Mouse (Mus musculus) liver, embryonic 14.5 days (tissue): ENCODE data around the gene A030014E15Rik. TPM values are rescaled to one million over a fixed set of nuclear protein-coding genes. Genes with fewer than 3 reads are reported as not detected.
"Not testable (repeated sequence)": the region's sequence is repeated elsewhere in the genome, so short reads cannot be mapped to it uniquely, and the experiment has no call there.

ENCODE experiments used
- ATAC-seq: fragments of 200-750 bp; cut with Nextera tagmentation; 2 replicates; pipeline ENCODE4 v1.8.0; 2017; ENCODE audit warnings: moderate number of reproducible peaks, mild to moderate bottlenecking, moderate library complexity; ENCODE audit not compliant: insufficient read depth
- DNase-seq, 3 experiments: peaks; one replicate each; pipeline ENCODE4 v3.0.0-alpha.2; 2012 to 2013; ENCODE audit warnings: low read depth in 3 of 3, low spot score in 3 of 3
- H3K27ac ChIP-seq: fragments of 300-500 bp; sonication (generic); 2 replicates; pipeline ENCODE4 v1.5.1; 2014; ENCODE audit warnings: moderate library complexity, mild to moderate bottlenecking, control low read depth, inconsistent platforms
- H3K27me3 ChIP-seq: fragments of 300-500 bp; sonication (generic); 2 replicates; pipeline ENCODE4 v1.6.1; 2014; ENCODE audit warnings: mild to moderate bottlenecking, low read length, moderate library complexity; ENCODE audit not compliant: control insufficient read depth, insufficient read depth
- H3K36me3 ChIP-seq: fragments of 300-500 bp; sonication (generic); replicated peaks from 2 replicates; pipeline ENCODE4 v1.6.1; 2014; ENCODE audit warnings: low read depth; ENCODE audit not compliant: control insufficient read depth, insufficient read depth
- H3K4me1 ChIP-seq, 2 experiments: fragments of 200-500 bp in 1 of 2; fragments of 300-500 bp in 1 of 2; sonication (generic) in 1 of 2; replicated peaks; 2 replicates each; pipeline ENCODE4 v1.6.1; 2012 to 2014; ENCODE audit warnings: antibody characterized with exemption in 1 of 2, inconsistent platforms in 1 of 2, low read length in 1 of 2; ENCODE audit not compliant: control insufficient read depth in 2 of 2, insufficient read depth in 2 of 2
- H3K4me2 ChIP-seq: fragments of 300-500 bp; sonication (generic); 2 replicates; pipeline ENCODE4 v1.6.1; 2014; ENCODE audit warnings: low read depth, mild to moderate bottlenecking, control low read depth, moderate library complexity
- H3K4me3 ChIP-seq, 2 experiments: fragments of 200-500 bp in 1 of 2; fragments of 300-500 bp in 1 of 2; sonication (generic) in 1 of 2; 2 replicates each; pipeline ENCODE4 v1.5.1; 2012 to 2014; ENCODE audit warnings: low read depth in 2 of 2, low read length in 2 of 2, mild to moderate bottlenecking in 2 of 2, control low read depth in 1 of 2, inconsistent platforms in 1 of 2, moderate library complexity in 1 of 2; ENCODE audit not compliant: insufficient read depth in 1 of 2
- H3K9ac ChIP-seq: fragments of 300-500 bp; sonication (generic); replicated peaks from 2 replicates; pipeline ENCODE4 v1.6.1; 2014; ENCODE audit warnings: mild to moderate bottlenecking, control low read depth, moderate library complexity
- H3K9me3 ChIP-seq: fragments of 300-500 bp; sonication (generic); 2 replicates; pipeline ENCODE4 v1.6.1; 2016; ENCODE audit warnings: low read length, mixed read lengths; ENCODE audit not compliant: control insufficient read depth
- CTCF ChIP-seq: IDR thresholded peaks from 2 replicates; pipeline ENCODE4 v1.5.1; 2016; ENCODE audit warnings: antibody characterized with exemption, low read depth, control low read depth
- EP300 ChIP-seq: IDR thresholded peaks from 2 replicates; pipeline ENCODE4 v1.6.1; 2016; ENCODE audit warnings: antibody characterized with exemption, low read depth
- WGBS: fragments of 180-500 bp; shearing (Covaris S2); extraction: QIAGEN DNeasy Blood & Tissue Kit; methylation state at CpG from one replicate; pipeline ENCODE4 v1.1.7; 2014; ENCODE audit not compliant: insufficient replicate concordance; 5-methylcytosine and 5-hydroxymethylcytosine counted together
- polyA plus RNA-seq, 2 experiments: library from polyadenylated mRNA; depleted of rRNA in 1 of 2; stranded (reverse) in 1 of 2; unstranded in 1 of 2; fragments of >200 nt; fragmentation: Nextera tagmentation in 1 of 2; extraction: Ambion mirVana in 1 of 2; gene quantifications; 2 replicates each; pipeline versions ENCODE4 v1.2.1 to v1.2.3; 2012 to 2014

The A030014E15Rik gene
- polyA plus RNA-seq, 2 experiments, result 0.11 TPM; not detected in 1

DNA sequence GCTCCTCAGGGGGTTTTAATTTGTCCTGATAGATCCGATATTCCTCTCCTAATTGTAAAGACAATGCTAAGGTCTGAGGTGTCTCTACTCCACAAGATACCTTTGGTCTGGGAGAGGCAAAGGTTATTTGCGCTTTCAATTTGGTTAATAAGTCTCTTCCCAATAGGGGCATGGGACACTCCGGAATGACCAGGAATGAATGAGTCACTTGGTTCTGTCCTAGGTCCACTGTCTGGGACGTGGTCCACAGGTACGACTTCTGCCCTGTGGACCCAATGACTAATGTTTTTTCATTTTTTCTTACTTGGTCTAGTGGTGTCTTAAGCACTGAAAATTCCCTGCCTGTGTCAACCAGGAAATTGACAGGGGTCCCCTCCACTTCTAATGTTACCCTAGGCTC lies 13.9 kb downstream of the A030014E15Rik start:
- Histone ChIP-seq H3K27ac (no peak overlapping the region), H3K27me3 (no peaks in the 10 kb centered on the region)
- TF ChIP-seq CTCF, result no peak
- no peak for TF ChIP-seq EP300

DNA sequence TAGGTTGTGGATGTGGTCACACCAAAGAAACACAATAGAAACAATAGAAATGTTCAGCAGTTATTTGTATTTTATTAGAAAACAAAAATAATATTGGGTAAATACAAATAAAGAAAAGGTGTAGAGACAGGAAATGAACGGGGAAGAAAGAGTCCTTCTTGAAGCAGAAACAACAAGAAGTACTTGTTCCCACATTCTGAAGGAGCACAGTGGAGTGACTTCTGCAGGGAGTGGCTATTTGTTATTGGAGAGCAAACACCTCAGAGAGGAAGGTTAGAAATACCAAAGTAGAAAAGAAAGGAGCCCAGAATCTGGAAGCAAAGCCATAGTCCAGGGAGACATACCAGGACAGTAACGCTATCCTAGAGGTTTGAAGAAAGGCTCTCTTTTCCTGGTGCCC lies 17.8 kb downstream of the A030014E15Rik start:
- DNase-seq, H3K36me3 ChIP-seq, H3K9ac ChIP-seq, H3K9me3 ChIP-seq, H3K4me2 ChIP-seq, ATAC-seq, H3K4me1 ChIP-seq, H3K27ac ChIP-seq, H3K27me3 ChIP-seq, H3K4me3 ChIP-seq: not testable (repeated sequence)
- 49% methylated on average over 1 of the region's 2 CpGs for WGBS

More for the DNA sequence above, 13.9 kb downstream of the A030014E15Rik start:
- no peak overlapping the region for H3K4me2 ChIP-seq
- no peak overlapping the region for H3K4me3 ChIP-seq
- WGBS, result 76% methylated on average over 5 of the region's 5 CpGs
- DNase-seq (no peak), ATAC-seq (no peak)
- H3K4me1 ChIP-seq, result no peaks in the 10 kb centered on the region
- H3K9me3 ChIP-seq, result no peaks in the 10 kb centered on the region
- no peak overlapping the region for H3K9ac ChIP-seq
- H3K36me3 ChIP-seq, result no peaks in the 10 kb centered on the region

DNA sequence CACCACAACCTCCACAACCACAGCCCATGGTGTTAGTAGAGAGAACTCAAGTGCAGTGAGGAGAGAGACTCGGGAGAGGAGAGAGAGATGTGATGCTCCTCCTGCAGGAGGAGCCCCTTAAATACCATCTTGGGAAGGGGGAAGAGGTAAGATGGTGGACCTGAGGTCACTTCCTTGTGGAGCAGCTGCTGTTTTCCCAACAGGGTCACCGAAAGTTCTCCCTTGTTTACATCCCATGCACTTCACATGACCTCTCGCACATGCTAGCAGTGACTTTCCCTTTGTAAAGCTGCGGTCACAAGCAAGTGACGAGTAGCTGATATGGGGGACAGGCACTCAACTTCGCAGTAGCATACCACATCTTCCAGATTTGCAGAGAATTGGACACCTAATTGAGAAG lies 18.6 kb downstream of the A030014E15Rik start, which contains the start of gene A030003K21Rik:
Gene A030003K21Rik, minus strand, starts transcription at position 94 of the 400 bp plus-strand sequence.
- WGBS, result no CpG with 5 or more reads among the region's 6 CpGs
- not testable (repeated sequence) for H3K4me3 ChIP-seq, H3K4me2 ChIP-seq, H3K4me1 ChIP-seq, H3K27ac ChIP-seq, H3K9me3 ChIP-seq, H3K27me3 ChIP-seq, ATAC-seq, H3K9ac ChIP-seq, H3K36me3 ChIP-seq, DNase-seq

DNA sequence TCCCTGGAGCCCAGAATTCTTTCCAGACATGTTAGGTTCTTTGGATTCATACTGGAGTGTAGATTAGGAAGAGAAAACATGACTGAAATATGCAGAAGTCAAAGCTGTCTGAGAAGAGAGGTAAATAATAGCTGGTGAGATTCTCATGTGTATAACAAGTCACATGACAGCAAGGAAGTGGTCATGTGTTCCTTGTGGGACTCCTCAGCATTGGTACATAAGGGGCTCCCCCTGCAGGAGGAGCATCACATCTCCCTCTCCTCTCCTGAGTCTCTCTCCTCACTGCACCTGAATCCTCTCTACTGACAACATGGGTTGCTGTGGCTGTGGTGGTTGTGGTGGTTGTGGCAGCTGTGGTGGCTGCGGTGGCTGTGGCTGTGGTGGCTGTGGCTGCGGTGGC lies 21.3 kb downstream of the A030014E15Rik start:
- H3K4me3 ChIP-seq, H3K36me3 ChIP-seq, H3K9ac ChIP-seq, H3K27ac ChIP-seq, H3K4me1 ChIP-seq, H3K9me3 ChIP-seq, H3K4me2 ChIP-seq, ATAC-seq, DNase-seq, H3K27me3 ChIP-seq: not testable (repeated sequence)
- WGBS, result 100% methylated on average over 1 of the region's 2 CpGs

DNA sequence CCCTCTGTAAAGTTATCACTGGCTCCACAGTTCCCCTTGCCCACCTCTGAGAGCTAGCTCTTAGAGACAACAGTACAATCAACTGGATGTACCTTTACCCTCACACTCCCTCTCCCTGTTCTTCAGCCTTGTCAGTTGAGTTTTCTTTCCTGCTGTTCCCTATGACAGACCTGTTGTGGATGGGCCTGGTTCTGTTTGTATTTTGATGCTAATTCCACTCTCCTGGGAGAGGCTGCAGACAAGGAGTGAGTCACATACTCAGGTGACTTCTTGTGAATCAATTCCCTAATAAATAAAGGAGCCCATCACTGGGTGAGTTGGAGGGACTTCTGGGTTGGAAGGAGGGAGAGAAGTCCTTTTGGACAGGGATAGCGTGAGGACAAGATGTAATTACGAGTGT lies 23.9 kb downstream of the A030014E15Rik start:
- Histone ChIP-seq H3K27me3 (no peaks in the 10 kb centered on the region), H3K9me3 (no peaks in the 10 kb centered on the region), H3K4me3 (no peak overlapping the region), H3K36me3 (no peaks in the 10 kb centered on the region), H3K27ac (no peak overlapping the region), H3K4me2 (no peak overlapping the region), H3K9ac (no peak overlapping the region), H3K4me1 (no peaks in the 10 kb centered on the region)
- DNase-seq (no peak), ATAC-seq (no peak)
- WGBS, result 52% methylated on average over 2 of the region's 2 CpGs
- TF ChIP-seq CTCF (no peak), EP300 (no peak)

DNA sequence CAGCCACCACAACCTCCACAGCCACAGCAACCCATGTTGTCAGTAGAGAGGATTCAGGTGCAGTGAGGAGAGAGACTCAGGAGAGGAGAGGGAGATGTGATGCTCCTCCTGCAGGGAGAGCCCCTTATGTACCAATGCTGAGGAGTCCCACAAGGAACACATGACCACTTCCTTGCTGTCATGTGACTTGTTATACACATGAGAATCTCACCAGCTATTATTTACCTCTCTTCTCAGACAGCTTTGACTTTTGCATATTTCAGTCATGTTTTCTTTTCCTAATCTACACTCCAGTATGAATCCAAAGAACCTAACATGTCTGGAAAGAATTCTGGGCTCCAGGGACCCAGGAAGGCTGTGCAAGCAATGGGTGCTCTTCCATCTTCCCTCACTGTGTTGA lies 31.2 kb downstream of the A030014E15Rik start, which contains the start of gene Gm7544:
Gene Gm7544, minus strand, starts transcription at position 101 of the 400 bp plus-strand sequence.
- not testable (repeated sequence) for H3K27me3 ChIP-seq, H3K4me2 ChIP-seq, H3K9ac ChIP-seq, H3K27ac ChIP-seq, H3K9me3 ChIP-seq, H3K4me3 ChIP-seq, H3K4me1 ChIP-seq, DNase-seq, H3K36me3 ChIP-seq, ATAC-seq
